ENCODE assay signal across 35 mouse cellular contexts in the genomic region with DNA sequence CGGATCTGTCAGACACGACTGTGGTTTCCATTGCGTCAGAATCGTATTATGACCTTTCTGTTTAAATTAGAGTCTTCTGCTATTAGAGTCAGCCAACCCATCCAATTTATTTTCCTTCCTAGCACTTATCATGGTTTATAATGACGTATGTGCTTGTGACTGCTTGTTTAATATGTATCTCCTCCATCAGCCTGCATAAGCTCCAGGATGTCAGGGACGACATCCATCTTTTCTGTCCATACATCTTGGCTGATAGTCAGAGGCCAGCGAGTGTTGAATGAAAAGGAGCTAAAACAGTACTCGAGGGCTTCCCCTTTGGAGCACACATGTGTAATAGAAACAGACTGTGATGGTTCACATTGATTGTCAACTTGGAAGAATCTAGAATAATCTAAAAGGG. TPM values are rescaled to one million over a fixed set of nuclear protein-coding genes. Genes with fewer than 3 reads are reported as not detected.
"Had no signal": no experiment of that assay in that cellular context is flagged by ENCODE, and none has a peak within 500 bp of the region (broad histone marks: within the 10 kb centered on the region; RNA-seq: fewer than 3 reads in every experiment).

No protein-coding gene starts in this region.

- H3K9me3 ChIP-seq: heart, embryonic 10.5 days; heart, embryonic 12.5 days; heart, embryonic 15.5 days; hindbrain, embryonic 10.5 days; hindbrain, embryonic 12.5 days; hindbrain, embryonic 13.5 days; hindbrain, embryonic 15.5 days; intestine, embryonic 15.5 days; kidney, embryonic 15.5 days had no signal

- H3K4me2 ChIP-seq: heart, embryonic 11.5 days; heart, embryonic 12.5 days; heart, embryonic 13.5 days; heart, embryonic 15.5 days; hindbrain, embryonic 12.5 days; hindbrain, embryonic 13.5 days; hindbrain, embryonic 14.5 days; hindbrain, embryonic 15.5 days; intestine, embryonic 15.5 days; kidney, embryonic 15.5 days had no signal

- H3K36me3 ChIP-seq: heart, embryonic 10.5 days; heart, embryonic 12.5 days; heart, embryonic 13.5 days; heart, embryonic 15.5 days; hindbrain, embryonic 10.5 days; hindbrain, embryonic 12.5 days; hindbrain, embryonic 13.5 days; hindbrain, embryonic 15.5 days; intestine, embryonic 15.5 days; kidney, embryonic 15.5 days had no signal

- DNase-seq: heart, postnatal 10 days; heart, postnatal 14 days; heart, postnatal 36 days; kidney, adult 11 months; kidney, adult 18-20 months; kidney, adult 2 months; kidney, adult 8-10 months; kidney, adult 9 months; kidney, postnatal 10 days; kidney, postnatal 14 days; kidney, postnatal 25 days; kidney, postnatal 36 days; kidney, postnatal 4 days; layer of hippocampus, adult 9-11 months; layer of hippocampus, postnatal 36 days had no signal

- H3K9ac ChIP-seq: heart, embryonic 12.5 days; heart, embryonic 13.5 days; heart, embryonic 15.5 days; hindbrain, embryonic 12.5 days; hindbrain, embryonic 13.5 days; hindbrain, embryonic 14.5 days; hindbrain, embryonic 15.5 days; intestine, embryonic 15.5 days; kidney, embryonic 15.5 days had no signal

- ATAC-seq: hindbrain, embryonic 16.5 days; hindbrain, postnatal 0 days; inflammation-experienced regulatory T-cells, adult 6 months; intestine, embryonic 15.5 days; intestine, embryonic 16.5 days; intestine, postnatal 0 days had no signal

- H3K27ac ChIP-seq: heart, embryonic 10.5 days; heart, embryonic 13.5 days; heart, embryonic 15.5 days; hindbrain, embryonic 10.5 days; hindbrain, embryonic 12.5 days; hindbrain, embryonic 13.5 days; hindbrain, embryonic 14.5 days; hindbrain, embryonic 15.5 days; hindbrain, postnatal 0 days; intestine, embryonic 15.5 days; kidney, embryonic 15.5 days; kidney, postnatal 0 days; layer of hippocampus, adult 2 months had no signal

- H3K4me1 ChIP-seq: hindbrain, embryonic 12.5 days; hindbrain, embryonic 13.5 days; hindbrain, embryonic 15.5 days; intestine, embryonic 15.5 days; kidney, embryonic 15.5 days had no signal

- H3K4me3 ChIP-seq: heart, embryonic 10.5 days; heart, embryonic 12.5 days; heart, embryonic 13.5 days; heart, embryonic 15.5 days; hindbrain, embryonic 10.5 days; hindbrain, embryonic 12.5 days; hindbrain, embryonic 13.5 days; hindbrain, embryonic 15.5 days; intestine, embryonic 15.5 days; kidney, embryonic 15.5 days; layer of hippocampus, adult 2 months had no signal

- H3K27me3 ChIP-seq: hindbrain, embryonic 15.5 days had no signal

RNA-seq across cellular contexts. Expression of a gene that starts 6.0 kb away (rescaled TPM):
- total RNA-seq: hematopoietic stem cell, adult 5-6 weeks had no signal
- polyA plus RNA-seq: inflammation-experienced regulatory T-cells, adult 6 months had no signal
